Mouse (Mus musculus) midbrain, embryonic 13.5 days (tissue): ENCODE measurements around the gene Dnhd1. TPM values are rescaled to one million over a fixed set of nuclear protein-coding genes. Genes with fewer than 3 reads are reported as not detected.
"Not testable (repeated sequence)": the region's sequence is repeated elsewhere in the genome, so short reads cannot be mapped to it uniquely, and the experiment has no call there.

Source experiments
- ATAC-seq: fragments of 200-750 bp; cut with Nextera tagmentation; 2 replicates; pipeline ENCODE4 v1.8.0; 2017; ENCODE audit warnings: mild to moderate bottlenecking, moderate TSS enrichment, moderate library complexity
- H3K27ac ChIP-seq: fragments of 300-500 bp; sonication (generic); 2 replicates; pipeline ENCODE4 v1.5.1; 2015; ENCODE audit warnings: inconsistent platforms, mild to moderate bottlenecking, moderate library complexity
- H3K27me3 ChIP-seq: fragments of 300-500 bp; sonication (generic); 2 replicates; pipeline ENCODE4 v1.6.1; 2015; ENCODE audit warnings: mild to moderate bottlenecking, inconsistent platforms
- H3K36me3 ChIP-seq: fragments of 300-500 bp; sonication (generic); 2 replicates; pipeline ENCODE4 v1.6.1; 2015; ENCODE audit warnings: mild to moderate bottlenecking, inconsistent platforms
- H3K4me1 ChIP-seq: fragments of 300-500 bp; sonication (generic); replicated peaks from 2 replicates; pipeline ENCODE4 v1.6.1; 2015; ENCODE audit warnings: inconsistent platforms
- H3K4me2 ChIP-seq: fragments of 300-500 bp; sonication (generic); replicated peaks from 2 replicates; pipeline ENCODE4 v1.6.1; 2015; ENCODE audit warnings: moderate library complexity, mild to moderate bottlenecking, inconsistent platforms
- H3K4me3 ChIP-seq: fragments of 300-500 bp; sonication (generic); replicated peaks from 2 replicates; pipeline ENCODE4 v1.5.1; 2015; ENCODE audit warnings: mild to moderate bottlenecking, inconsistent platforms
- H3K9ac ChIP-seq: fragments of 300-500 bp; sonication (generic); replicated peaks from 2 replicates; pipeline ENCODE4 v1.6.1; 2015; ENCODE audit warnings: mild to moderate bottlenecking, inconsistent platforms
- H3K9me3 ChIP-seq: fragments of 300-500 bp; sonication (generic); 2 replicates; pipeline ENCODE4 v1.6.1; 2016; ENCODE audit warnings: mild to moderate bottlenecking, inconsistent platforms
- WGBS: fragments of 180-500 bp; shearing (Covaris S2); methylation state at CpG from one replicate; pipeline ENCODE4 v1.1.7; 2015; 5-methylcytosine and 5-hydroxymethylcytosine counted together
- polyA plus RNA-seq: library from polyadenylated mRNA; unstranded; fragments of >200 nt; fragmentation: Nextera tagmentation; extraction: Ambion mirVana; gene quantifications from 2 replicates; pipeline ENCODE4 v1.2.1, GENCODE M21; 2015

Gene Dnhd1
- polyA plus RNA-seq, 1 experiment from 2014 or later: 1.7 TPM

DNA sequence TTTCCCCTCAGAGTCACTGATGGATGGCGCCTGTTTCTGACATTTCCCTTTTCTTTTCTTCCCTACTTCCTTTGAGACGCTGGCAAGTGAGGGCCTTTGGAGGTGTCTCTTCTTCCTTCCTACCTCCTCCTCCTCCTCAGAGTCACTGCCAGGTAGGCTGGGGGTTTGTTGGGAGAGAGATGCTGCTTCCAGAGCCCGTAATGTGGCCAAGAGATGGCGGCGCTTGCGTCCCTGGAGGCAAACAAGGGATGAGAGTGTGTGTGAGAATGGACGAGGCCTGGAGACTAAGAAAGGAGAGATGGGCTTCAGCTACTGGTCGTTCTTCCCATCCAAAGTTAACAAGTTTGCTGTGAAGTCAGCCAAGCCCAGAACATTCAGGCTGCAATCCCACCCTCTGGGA lies 84.2 kb downstream of the Dnhd1 start:
- peaks cover 45% of the 10 kb centered on the region for H3K36me3 ChIP-seq
- no peaks in the 10 kb centered on the region for H3K27me3 ChIP-seq
- ATAC-seq: no peak
- H3K4me2 ChIP-seq: no peak overlapping the region
- 89% methylated on average over 8 of the region's 8 CpGs for WGBS
- H3K4me3 ChIP-seq: no peak overlapping the region
- H3K4me1 ChIP-seq: peaks cover 34% of the 10 kb centered on the region
- no peak overlapping the region; the same call in 1 of the 2 replicates for H3K9ac ChIP-seq
- H3K9me3 ChIP-seq: no peaks in the 10 kb centered on the region
- H3K27ac ChIP-seq: no peak overlapping the region

DNA sequence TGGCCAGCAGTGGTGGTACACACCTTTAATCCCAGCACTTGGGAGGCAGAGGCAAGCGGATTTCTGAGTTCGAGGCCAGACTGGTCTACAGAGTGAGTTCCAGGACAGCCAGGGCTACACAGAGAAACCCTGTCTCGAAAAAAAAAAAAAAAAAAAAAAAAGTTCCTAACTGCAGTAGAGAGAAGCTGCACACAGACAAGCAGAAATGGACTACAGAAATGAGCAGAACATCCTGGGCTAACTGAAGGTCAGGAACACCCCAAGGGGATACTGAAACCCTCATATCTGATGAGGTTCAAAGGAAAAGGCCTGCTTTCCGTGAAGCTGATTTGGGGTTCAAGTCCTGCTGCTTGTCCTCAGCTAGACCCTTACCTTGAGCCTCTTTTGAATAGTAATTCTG lies 84.8 kb downstream of the Dnhd1 start:
- Histone ChIP-seq H3K9ac (peak overlapping the region; percentile 86), H3K4me1 (peaks cover 34% of the 10 kb centered on the region), H3K4me2 (peak overlapping the region; percentile 84), H3K36me3 (peaks cover 49% of the 10 kb centered on the region), H3K4me3 (peak overlapping the region; percentile 84)
- H3K27ac ChIP-seq, ATAC-seq, H3K27me3 ChIP-seq, H3K9me3 ChIP-seq: not testable (repeated sequence)
- WGBS: 58% methylated on average over 4 of the region's 4 CpGs

DNA sequence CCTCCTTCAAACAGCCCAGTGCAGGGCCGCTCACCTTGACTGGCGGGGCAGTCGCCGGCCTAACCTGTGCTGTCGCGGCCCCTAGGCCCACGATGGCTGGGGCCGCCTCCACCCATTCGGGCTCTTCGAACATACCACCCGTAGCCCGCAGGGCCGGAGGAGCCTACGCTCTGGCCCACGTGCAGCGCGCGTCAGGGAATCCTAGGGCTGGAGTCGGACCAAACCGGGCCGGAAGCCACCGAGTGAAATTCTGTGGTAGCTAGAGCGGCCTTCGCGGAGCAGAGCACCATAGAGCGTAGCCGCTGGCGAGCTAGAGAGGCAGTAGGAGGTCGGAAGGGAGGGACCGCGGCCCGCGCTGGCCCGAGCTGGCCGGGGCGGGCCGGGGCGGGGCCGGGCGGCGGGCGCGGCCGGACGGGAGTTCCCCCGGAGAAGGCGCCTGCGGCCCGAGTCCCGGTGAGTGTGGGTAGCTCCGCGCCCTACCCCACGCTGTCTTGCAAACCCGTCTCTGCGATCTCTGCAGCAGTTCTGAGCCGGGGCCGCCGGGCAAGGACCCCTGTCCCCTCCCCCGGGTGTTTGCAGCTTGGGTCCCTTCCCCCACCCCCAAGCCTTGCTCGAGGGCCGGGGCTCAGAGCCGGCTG lies 85.8 kb downstream of the Dnhd1 start, which contains the start of gene Ilk:
Gene Ilk (plus strand): TSS at position 329 of the 638 bp plus-strand sequence.
- peaks cover 34% of the 10 kb centered on the region for H3K4me1 ChIP-seq
- peak; percentile 97 for ATAC-seq
- H3K27me3 ChIP-seq: no peaks in the 10 kb centered on the region
- H3K4me2 ChIP-seq: peak within 1 kb of the TSS; percentile 84
- WGBS: under 1% methylated on average over 57 of the region's 62 CpGs
- no peaks in the 10 kb centered on the region for H3K9me3 ChIP-seq
- H3K4me3 ChIP-seq: peak within 1 kb of the TSS; percentile 84
- peaks cover 51% of the 10 kb centered on the region for H3K36me3 ChIP-seq
- peak within 1 kb of the TSS; percentile 75 for H3K27ac ChIP-seq
- H3K9ac ChIP-seq: peak within 1 kb of the TSS; percentile 86

DNA sequence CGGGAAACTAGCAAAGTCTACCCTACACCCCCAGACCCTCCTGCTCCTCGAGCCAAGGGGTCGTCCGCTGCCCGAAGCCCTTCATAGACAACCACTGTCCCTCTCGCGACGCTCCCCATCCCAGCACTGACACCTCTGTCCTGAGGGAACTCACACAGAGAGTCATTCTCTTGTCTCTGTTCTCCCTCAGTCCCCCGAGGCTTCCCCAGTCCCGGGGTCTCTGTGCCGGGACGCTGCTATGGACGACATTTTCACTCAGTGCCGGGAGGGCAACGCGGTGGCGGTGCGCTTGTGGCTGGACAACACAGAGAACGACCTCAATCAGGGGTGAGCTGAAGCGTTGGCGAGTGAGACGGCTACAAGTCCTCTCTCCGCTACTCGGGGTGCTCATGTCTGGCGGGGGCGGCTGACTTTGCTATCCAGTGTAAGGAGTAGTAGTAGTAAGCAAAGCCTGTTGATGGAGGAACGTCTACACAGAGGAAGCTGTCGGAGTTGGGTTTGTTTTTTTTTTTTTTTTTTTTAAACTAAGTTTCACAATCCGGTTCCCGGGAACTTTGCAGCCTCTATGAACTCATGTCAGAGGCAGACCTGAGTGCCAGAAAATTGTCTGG lies 86.4 kb downstream of the Dnhd1 start, which contains the start of gene Rrp8:
Gene Rrp8 (minus strand): TSS at position 475 of the 611 bp plus-strand sequence.
- ATAC-seq: no peak

DNA sequence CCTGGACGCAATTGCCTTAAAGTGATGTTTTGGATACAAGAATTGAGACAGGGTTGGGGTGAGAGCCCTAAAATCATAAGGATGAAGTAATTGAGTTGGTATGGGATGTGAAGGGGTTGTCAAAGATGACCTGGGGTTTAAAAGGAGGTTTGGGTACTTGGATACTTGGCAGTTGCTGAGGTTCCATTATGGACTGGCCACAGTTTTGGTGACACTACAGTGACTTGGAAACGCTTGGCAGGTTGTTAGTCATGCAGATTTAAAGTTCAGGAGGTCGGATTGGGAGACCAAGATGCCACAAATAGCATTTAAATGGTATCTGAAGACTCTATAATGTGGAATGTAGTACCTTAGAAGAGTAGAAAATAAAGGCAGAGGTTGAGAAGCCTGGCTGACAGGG lies 87.0 kb downstream of the Dnhd1 start:
- Histone ChIP-seq H3K9me3 (no peaks in the 10 kb centered on the region), H3K4me1 (peaks cover 34% of the 10 kb centered on the region), H3K27ac (no peak overlapping the region), H3K4me2 (peak overlapping the region; percentile 84), H3K27me3 (no peaks in the 10 kb centered on the region), H3K9ac (peak overlapping the region; percentile 86), H3K36me3 (peaks cover 52% of the 10 kb centered on the region), H3K4me3 (peak overlapping the region; percentile 84)
- ATAC-seq: no peak
- WGBS: 24% methylated on average over 3 of the region's 3 CpGs

More for the DNA sequence above, 86.4 kb downstream of the Dnhd1 start, which contains the start of gene Rrp8:
- Histone ChIP-seq H3K27ac (peak within 1 kb of the TSS; percentile 75), H3K4me3 (peak within 1 kb of the TSS; percentile 84), H3K4me2 (peak within 1 kb of the TSS; percentile 84), H3K9me3 (no peaks in the 10 kb centered on the region), H3K36me3 (peaks cover 52% of the 10 kb centered on the region), H3K9ac (peak within 1 kb of the TSS; percentile 86), H3K27me3 (no peaks in the 10 kb centered on the region), H3K4me1 (peaks cover 34% of the 10 kb centered on the region)
- 2% methylated on average over 30 of the region's 30 CpGs for WGBS

DNA sequence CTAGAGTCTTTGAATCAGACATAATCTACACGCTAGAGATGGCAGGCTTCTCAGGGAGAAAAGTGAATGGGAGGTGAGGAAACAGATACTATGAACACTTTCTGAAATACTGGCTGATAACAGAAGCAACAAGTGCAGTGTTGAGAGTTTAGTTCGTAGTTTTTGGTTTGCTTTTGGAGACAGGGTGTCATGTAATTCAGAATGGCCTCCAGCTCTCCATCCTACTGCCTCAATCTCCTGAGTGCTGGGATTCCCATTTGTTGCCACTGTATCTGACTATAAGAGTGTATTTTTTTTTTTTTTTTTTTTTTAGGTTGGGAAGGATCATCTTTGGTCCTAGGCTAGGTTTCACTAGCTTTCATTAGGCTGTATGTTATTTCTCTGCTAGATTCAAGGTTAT lies 87.7 kb downstream of the Dnhd1 start:
- no peaks in the 10 kb centered on the region for H3K27me3 ChIP-seq
- H3K9ac ChIP-seq: no peak overlapping the region
- peak overlapping the region; percentile 84; the same call in 1 of the 2 replicates for H3K4me2 ChIP-seq
- H3K4me3 ChIP-seq: 0 out of 2 replicates have a peak overlapping the region, but pooled peaks have one; percentile 4
- no peak overlapping the region for H3K27ac ChIP-seq
- 82% methylated on average over 2 of the region's 2 CpGs for WGBS
- no peaks in the 10 kb centered on the region for H3K9me3 ChIP-seq
- ATAC-seq: no peak
- peaks cover 40% of the 10 kb centered on the region for H3K4me1 ChIP-seq
- peaks cover 50% of the 10 kb centered on the region for H3K36me3 ChIP-seq

DNA sequence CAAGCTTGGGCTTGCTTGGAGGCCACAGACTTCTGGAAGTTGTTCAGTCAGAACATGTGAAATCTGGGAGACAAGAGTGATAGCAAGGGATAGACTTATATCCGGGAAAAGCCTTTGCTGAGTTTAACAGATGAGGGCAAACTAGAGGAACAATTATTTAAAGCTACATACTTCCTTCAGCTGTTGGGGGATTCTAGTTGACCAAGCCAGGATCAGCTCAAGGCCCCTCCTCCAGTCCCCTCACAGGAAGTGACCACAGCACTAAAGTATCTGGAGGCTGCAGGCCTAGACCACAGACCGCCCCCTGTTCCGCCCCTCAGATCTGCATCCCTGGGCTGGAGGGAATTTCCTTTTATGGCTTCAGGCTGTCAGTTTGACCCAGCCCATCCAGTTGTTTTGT lies 88.3 kb downstream of the Dnhd1 start:
- Histone ChIP-seq H3K4me2 (peak overlapping the region; percentile 20; the same call in 1 of the 2 replicates), H3K9me3 (no peaks in the 10 kb centered on the region), H3K4me3 (no peak overlapping the region), H3K4me1 (peaks cover 46% of the 10 kb centered on the region), H3K27me3 (no peaks in the 10 kb centered on the region), H3K9ac (peak overlapping the region; percentile 36; the same call in 1 of the 2 replicates), H3K27ac (no peak overlapping the region), H3K36me3 (peaks cover 43% of the 10 kb centered on the region)
- no peak for ATAC-seq
- WGBS: 39% methylated on average over 3 of the region's 3 CpGs

DNA sequence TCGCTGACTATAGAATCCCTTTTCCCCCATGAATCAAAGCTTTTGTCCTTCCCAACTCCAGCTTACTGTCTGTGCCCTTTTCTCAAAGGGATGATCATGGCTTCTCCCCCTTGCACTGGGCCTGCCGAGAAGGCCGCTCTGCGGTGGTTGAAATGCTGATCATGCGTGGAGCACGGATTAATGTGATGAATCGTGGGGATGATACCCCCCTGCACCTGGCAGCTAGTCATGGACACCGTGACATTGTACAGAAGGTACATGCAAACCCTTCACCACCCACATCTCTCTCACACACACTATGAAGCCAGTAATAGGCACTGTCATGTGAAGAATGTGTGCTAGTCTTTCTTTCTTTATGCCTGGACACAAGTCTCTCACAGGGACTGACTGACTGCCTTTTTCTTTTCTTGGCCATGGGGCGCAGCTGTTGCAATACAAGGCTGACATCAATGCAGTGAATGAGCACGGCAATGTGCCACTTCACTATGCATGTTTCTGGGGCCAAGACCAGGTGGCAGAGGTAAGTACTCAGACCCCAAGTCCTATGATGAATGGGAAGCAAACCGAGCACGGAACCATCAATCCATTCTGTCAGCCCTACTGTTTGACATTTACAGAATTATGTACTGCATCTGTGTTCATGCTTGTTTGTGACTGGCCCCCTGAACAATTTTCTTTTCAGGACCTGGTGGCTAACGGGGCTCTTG lies 89.6 kb downstream of the Dnhd1 start:
- no peak for ATAC-seq
- no peak overlapping the region for H3K9ac ChIP-seq
- peaks cover 45% of the 10 kb centered on the region for H3K4me1 ChIP-seq
- 89% methylated on average over 13 of the region's 13 CpGs for WGBS
- H3K27ac ChIP-seq: no peak overlapping the region
- no peak overlapping the region for H3K4me3 ChIP-seq
- H3K27me3 ChIP-seq: no peaks in the 10 kb centered on the region
- no peaks in the 10 kb centered on the region for H3K9me3 ChIP-seq
- H3K4me2 ChIP-seq: no peak overlapping the region
- H3K36me3 ChIP-seq: peaks cover 36% of the 10 kb centered on the region

DNA sequence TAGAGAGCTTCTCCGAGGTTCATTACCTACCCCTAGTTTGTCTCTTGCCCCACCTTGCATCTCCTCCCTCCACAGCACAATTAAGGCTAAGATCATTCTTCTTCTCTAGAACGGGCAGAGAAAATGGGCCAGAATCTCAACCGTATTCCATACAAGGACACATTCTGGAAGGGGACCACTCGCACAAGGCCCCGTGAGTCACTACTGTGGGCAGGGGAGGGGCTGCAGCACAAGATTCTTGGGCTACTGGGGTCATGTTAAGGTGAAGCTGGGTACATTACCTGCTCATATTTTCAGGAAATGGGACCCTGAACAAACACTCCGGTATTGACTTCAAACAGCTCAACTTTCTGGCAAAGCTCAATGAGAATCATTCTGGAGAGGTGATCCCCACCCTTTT lies 90.2 kb downstream of the Dnhd1 start:
- Histone ChIP-seq H3K27me3 (no peaks in the 10 kb centered on the region), H3K9ac (no peak overlapping the region), H3K27ac (no peak overlapping the region), H3K4me3 (no peak overlapping the region), H3K4me2 (no peak overlapping the region), H3K36me3 (peaks cover 36% of the 10 kb centered on the region), H3K4me1 (peaks cover 40% of the 10 kb centered on the region), H3K9me3 (no peaks in the 10 kb centered on the region)
- no peak for ATAC-seq
- WGBS: 91% methylated on average over 6 of the region's 6 CpGs

DNA sequence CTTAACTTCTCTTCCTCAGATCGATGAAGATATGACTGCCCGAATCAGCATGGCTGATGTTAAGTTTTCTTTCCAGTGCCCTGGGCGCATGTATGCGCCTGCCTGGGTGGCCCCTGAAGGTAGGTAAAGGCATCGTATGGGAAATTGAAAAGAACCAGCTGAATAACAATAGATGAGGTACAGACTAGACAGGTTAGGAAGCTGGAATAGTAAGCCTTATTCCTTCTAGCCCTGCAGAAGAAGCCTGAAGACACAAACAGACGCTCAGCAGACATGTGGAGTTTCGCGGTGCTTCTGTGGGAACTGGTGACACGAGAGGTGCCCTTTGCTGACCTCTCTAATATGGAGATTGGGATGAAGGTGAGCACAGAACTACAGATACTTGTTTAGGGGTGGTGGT lies 91.4 kb downstream of the Dnhd1 start:
- Histone ChIP-seq H3K9ac (no peak overlapping the region), H3K4me2 (no peak overlapping the region), H3K9me3 (no peaks in the 10 kb centered on the region), H3K27ac (no peak overlapping the region), H3K36me3 (peaks cover 44% of the 10 kb centered on the region), H3K27me3 (no peaks in the 10 kb centered on the region), H3K4me3 (no peak overlapping the region), H3K4me1 (peaks cover 38% of the 10 kb centered on the region)
- ATAC-seq: no peak
- WGBS: 92% methylated on average over 9 of the region's 9 CpGs

DNA sequence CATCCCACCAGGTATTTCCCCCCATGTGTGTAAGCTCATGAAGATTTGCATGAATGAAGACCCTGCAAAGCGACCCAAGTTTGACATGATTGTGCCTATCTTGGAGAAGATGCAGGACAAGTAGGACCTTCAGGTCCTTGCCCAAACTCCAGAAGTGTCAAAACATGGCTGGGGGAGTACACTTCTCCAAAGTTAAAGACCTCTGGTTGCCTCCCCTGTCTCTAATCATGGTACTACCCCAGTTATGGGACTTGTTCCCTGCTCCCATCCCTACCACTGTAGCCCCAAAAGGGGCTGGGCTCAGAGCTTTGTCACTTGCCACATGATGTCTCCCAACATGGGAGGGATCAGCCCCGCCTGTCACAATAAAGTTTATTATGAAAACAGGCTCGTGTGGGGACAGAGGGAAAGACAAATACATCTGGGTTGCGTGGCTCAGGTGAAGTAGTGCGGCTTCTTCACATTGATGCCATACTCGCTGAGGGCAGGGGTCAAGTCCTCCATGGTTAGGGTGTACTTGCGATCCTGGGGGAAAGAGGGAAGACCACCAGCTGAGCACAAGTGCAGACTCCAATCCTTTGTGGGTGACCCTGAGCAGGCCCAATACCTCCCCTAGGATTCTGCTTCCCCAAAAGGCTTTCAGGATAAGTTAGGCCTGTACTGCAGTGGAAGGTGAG lies 92.0 kb downstream of the Dnhd1 start:
- 90% methylated on average over 7 of the region's 7 CpGs for WGBS
- Histone ChIP-seq H3K4me3 (0 out of 2 replicates have a peak overlapping the region, but pooled peaks have one; percentile 95), H3K4me2 (peak overlapping the region; percentile 95), H3K4me1 (peaks cover 31% of the 10 kb centered on the region), H3K36me3 (peaks cover 48% of the 10 kb centered on the region)
- not testable (repeated sequence) for ATAC-seq, H3K27me3 ChIP-seq, H3K9ac ChIP-seq, H3K27ac ChIP-seq, H3K9me3 ChIP-seq
